Mouse (Mus musculus): ENCODE results near the gene Taar5.

The Taar5 gene

GRCm38 (mm10) chr10:23970656-23971165 is at the start of gene Taar5:
Gene Taar5, plus strand, starts transcription at chr10:23970706.
- DNase-seq = no peak

DNA sequence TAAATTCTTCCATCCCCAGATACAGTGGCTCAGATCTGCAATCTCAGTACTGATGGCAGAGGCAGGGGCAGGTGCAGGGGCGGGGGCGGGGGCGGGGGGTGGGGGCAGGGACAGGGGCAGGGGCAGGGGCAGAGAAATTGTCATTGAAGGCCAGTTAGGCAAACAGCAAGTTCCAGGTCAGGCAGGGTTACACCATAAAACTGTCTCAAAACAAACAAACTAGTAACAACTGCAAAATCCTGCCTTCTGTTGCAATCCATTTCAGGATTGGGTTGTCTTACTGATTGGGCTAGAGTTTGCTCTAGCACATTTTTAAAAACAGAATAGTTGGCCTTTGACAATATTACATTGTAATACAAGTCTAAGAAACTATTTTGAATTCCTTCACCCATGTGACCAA is 48.0 kb upstream of the Taar5 start:
- DNase-seq = no peak

- DNase-seq = no peak
Measured at GRCm38 (mm10) chr10:23923941-23924340, 46.6 kb upstream of the Taar5 start.

DNA sequence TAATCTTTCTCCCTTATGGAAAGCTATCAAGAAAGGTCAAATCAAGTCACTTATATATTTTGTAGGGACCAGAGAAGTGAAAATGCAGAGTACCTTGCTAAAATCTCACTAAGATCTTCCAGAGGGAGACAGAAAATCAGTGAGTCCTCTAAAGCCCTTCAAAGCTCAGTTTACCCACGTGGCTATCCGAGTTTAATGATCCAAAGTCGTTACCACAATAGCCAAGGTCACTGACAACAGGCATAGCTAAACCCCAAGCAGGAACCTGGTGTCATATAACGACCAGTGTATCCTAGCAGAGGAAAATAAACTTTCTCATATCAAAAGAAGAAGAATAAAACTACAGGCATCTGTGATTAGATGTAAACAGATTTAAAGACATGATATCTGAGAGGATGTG is 32.9 kb upstream of the Taar5 start:
- no peak for DNase-seq

DNA sequence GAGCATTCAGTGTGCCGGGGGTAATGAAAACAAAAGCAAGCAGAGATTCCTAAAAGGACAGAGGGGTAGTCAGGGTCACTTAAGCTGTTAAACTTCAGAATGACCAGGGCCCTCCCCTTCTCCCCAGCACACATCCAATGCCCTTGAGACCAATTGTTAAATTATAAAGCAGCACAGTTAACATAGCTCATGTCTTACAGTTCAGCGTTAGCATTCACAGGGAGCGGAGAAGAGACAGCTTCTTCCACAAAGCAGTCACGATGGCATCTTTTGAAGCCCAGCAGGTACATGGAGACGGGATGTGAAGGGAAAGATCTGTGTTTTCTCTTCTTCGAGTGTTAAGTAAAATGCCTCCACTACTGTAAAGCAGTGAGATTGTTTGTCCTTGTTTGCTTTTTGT is 32.2 kb upstream of the Taar5 start, which contains the start of gene Taar2:
Taar2 (plus strand) TSS at position 261 of the 400 bp plus-strand sequence.
- DNase-seq = no peak

GRCm38 (mm10) chr10:23942465-23942864 is 28.0 kb upstream of the Taar5 start:
- DNase-seq = peak; percentile 25 to 30

DNA sequence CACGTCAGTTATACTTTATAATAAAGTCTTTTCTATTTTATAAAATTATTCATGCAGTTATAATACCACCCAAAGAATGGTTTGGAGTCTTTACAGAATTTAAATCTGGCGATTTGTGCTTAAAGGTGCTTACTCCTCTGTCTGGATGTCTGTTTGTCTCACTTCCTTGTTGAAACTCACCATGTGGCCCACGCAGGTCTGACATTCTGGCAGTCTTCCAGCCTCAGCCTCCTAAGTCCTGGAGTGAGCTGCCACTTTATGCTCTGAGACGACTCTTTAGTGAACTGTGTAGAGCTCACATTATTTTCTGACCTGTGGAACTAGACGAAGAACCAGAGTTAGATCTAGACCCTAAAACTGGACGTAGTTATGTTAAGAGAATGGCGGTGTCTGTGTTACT is 22.5 kb upstream of the Taar5 start:
- DNase-seq = peak in 1 of 2 experiments; percentile 18

DNA sequence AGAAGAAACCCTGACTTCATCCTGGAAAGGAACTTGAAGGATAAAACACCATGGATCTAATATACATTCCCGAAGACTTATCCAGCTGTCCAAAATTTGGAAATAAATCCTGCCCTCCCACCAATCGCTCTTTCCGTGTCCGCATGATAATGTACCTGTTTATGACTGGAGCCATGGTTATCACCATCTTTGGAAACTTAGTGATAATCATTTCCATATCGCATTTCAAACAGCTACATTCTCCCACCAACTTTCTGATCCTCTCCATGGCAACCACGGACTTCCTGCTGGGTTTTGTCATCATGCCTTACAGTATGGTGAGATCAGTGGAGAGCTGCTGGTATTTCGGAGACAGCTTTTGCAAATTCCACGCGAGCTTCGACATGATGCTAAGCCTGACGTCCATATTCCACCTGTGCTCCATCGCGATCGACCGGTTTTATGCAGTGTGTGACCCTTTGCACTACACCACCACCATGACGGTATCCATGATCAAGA is 20.9 kb upstream of the Taar5 start, which contains the start of gene Taar3:
Taar3 (plus strand) TSS at position 51 of the 498 bp plus-strand sequence.
- DNase-seq = no peak

- DNase-seq = no peak
Measured at GRCm38 (mm10) chr10:23951714-23952113, 18.8 kb upstream of the Taar5 start.

DNA sequence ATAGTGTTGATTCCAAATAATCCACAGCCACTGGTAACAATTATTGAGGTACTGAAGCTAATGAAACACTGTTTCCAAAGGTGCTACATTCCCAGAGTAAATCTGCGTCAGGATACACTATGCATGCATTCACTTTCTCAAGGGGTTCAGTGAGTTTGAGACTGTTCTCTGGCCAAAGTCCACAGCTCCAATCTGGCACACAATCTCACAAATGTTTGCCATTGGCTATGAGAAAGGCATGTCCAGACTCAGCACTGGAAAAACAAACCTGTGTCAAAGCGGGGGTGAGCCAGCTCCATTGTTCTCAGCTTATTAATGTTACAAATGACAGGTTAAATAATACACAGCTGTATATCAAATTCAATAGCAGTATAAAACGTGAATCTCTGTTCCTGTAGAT is 11.4 kb upstream of the Taar5 start:
- DNase-seq = peak; percentile 21 to 43

DNA sequence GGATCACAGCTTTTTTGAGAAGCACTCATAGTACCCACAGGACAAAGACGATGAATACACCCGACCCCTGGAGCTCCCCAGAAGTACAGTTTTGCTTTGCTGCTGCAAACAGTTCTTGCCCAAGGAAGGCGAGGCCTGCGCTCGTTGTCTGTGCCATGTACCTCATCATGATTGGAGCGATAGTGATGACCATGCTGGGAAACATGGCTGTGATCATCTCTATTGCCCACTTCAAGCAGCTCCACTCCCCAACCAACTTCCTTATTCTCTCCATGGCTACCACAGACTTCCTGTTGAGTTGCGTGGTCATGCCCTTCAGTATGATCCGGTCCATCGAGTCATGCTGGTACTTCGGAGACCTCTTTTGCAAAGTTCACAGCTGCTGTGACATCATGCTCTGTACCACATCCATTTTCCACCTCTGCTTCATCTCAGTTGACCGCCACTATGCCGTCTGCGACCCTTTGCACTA is 10.0 kb upstream of the Taar5 start, which contains the start of gene Taar4:
Taar4 (plus strand) TSS at position 51 of the 472 bp plus-strand sequence.
- DNase-seq = no peak

- peak; percentile 36 to 48 for DNase-seq
Measured at GRCm38 (mm10) chr10:23963444-23963843, 7.1 kb upstream of the Taar5 start.

- no peak for DNase-seq
Measured at GRCm38 (mm10) chr10:23964921-23965610, 5.4 kb upstream of the Taar5 start.

DNA sequence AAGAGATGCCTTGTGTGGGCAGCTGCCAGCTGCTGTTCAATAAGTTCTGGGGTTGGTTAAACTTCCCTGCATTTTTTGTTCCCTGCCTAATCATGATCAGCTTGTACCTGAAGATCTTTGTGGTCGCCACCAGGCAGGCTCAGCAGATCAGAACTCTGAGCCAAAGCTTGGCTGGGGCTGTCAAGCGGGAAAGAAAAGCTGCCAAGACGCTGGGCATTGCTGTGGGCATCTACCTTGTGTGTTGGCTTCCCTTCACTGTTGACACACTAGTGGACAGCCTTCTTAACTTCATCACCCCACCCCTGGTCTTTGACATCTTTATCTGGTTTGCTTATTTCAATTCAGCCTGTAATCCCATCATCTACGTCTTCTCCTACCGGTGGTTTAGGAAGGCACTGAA is 750 bp downstream of the Taar5 start:
- no peak for DNase-seq

DNA sequence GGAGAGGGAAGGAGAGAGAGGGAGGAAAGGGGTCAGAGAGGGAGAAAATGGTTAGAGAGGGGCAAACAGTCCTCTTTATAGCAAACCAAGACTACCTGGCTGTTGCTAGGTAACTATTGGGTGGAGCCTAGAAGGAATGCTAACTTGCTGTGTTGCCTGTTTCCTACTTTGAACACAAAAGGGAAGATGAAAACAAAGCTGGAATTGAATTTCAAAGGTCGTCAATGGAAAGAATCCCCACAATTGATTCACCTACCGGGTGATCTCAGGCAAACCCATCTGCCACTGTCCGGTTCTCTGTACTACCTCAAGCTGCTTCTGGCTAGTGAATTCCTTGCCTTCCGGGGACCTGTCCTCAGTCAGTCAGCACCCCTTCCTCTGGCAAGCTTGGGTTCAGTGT is 7.5 kb downstream of the Taar5 start:
- no peak for DNase-seq

GRCm38 (mm10) chr10:23978901-23979705 is 8.6 kb downstream of the Taar5 start:
- peak; percentile 80 to 86 for DNase-seq

GRCm38 (mm10) chr10:23985546-23985945 is 15.0 kb downstream of the Taar5 start, which contains the start of gene Taar6:
Gene Taar6, minus strand, starts transcription at chr10:23985646.
- no peak for DNase-seq

GRCm38 (mm10) chr10:23986419-23986818 is 15.9 kb downstream of the Taar5 start:
- no peak for DNase-seq

- no peak for DNase-seq
Measured at GRCm38 (mm10) chr10:23993381-23993780, 22.9 kb downstream of the Taar5 start, which contains the start of gene Taar7a. Gene Taar7a, minus strand, starts transcription at chr10:23993481.

GRCm38 (mm10) chr10:23999639-24000038 is 29.1 kb downstream of the Taar5 start, which contains the start of gene Taar7b:
Gene Taar7b, plus strand, starts transcription at chr10:23999939.
- no peak for DNase-seq

DNA sequence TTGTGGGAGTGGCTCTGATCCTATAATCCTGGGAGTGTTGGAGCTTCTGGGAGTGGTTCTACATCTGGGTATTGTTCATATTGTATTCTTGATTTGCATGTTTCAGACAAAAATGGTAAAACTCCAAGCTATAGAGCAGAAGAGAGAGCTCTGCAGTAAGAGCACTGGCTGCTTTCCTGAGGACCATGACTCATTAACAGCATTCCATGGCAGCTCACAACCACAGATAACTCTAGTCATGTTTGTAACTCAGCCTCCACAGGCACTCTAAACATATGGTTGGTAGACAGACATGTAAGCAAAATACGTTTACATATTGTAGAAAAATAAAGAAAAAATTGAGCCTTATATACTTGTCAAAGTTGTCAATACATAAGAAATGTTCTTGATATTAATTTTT is 35.9 kb downstream of the Taar5 start:
- DNase-seq = no peak

GRCm38 (mm10) chr10:24007034-24007433 is 36.5 kb downstream of the Taar5 start:
- no peak for DNase-seq

DNA sequence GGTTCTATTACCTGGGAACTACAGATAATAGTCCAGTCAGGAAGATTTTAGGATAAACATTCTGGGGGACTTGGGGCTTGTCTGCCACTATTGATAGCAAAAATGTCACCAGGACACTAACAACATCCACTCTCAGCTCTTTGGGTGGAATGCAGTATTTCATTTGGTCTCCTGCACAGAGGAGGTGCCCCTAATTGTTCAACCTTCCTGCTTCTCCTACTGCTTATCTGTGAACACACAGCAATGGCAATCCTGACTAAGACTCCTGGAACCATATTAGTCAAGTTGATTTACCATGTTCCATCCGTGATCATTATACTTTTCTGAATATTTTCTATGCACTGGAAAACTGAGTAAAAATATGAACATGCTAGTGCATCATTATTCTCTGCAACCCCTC is 37.6 kb downstream of the Taar5 start:
- no peak for DNase-seq
